Mouse (Mus musculus) liver, adult 2 months (tissue): ENCODE results near the gene Hs3st4.

ENCODE experiments used
- CTCF ChIP-seq: fragments of 200-500 bp; IDR thresholded peaks from 2 replicates; pipeline ENCODE4 v1.5.1; 2011; ENCODE audit warnings: low read depth, low read length, control low read depth
- POLR2A ChIP-seq: fragments of 200-500 bp; IDR thresholded peaks from 2 replicates; pipeline ENCODE4 v1.6.1; 2011; ENCODE audit warnings: low read length, control low read depth; ENCODE audit not compliant: insufficient read depth; ENCODE audit errors: extremely low read depth

- TF ChIP-seq CTCF (no peak), POLR2A (no peak)
These were observed 7.2 kb upstream of the Hs3st4 start for GRCm38 (mm10) chr7:123975441-123975840.
